Mouse (Mus musculus) liver, embryonic 14.5 days (tissue): ENCODE results near the gene Trpc5.

ENCODE experiments used
- CTCF ChIP-seq: IDR thresholded peaks from 2 replicates; pipeline ENCODE4 v1.5.1; 2016; ENCODE audit warnings: antibody characterized with exemption, low read depth, control low read depth
- EP300 ChIP-seq: IDR thresholded peaks from 2 replicates; pipeline ENCODE4 v1.6.1; 2016; ENCODE audit warnings: antibody characterized with exemption, low read depth

DNA sequence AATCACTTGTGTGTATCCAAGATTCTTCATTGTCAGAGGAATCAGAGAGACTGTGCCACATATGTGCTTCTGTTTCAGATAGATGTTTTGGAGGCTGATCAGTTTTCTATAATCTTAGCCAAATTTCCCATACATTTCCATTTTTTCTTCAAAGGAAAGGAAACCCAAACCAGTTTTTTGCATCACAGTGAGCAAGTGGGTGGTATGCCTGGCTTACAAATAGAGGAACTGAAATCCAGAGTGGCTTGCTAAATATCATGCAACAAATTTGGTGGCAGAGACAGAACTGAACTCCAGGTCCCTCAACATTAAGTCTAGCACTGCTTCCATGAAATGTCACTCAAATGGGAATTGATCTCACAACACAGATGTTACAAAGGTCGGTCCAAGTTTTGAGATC lies 266.9 kb downstream of the Trpc5 start:
- TF ChIP-seq CTCF = no peak
- no peak for TF ChIP-seq EP300
